Mouse (Mus musculus): ENCODE results near the gene Parp4. TPM values are rescaled to one million over a fixed set of nuclear protein-coding genes. Genes with fewer than 3 reads are reported as not detected.

Parp4 gene
- polyA plus RNA-seq, 2 experiments, result 1.7 to 1.8 TPM

- Histone ChIP-seq H3K9me3 (ENCODE audit: control insufficient read depth, low read length) (no peaks in the 10 kb centered on the region), H3K27me3 (ENCODE audit: control insufficient read depth, insufficient read depth, low read length) (no peaks in the 10 kb centered on the region), H3K4me2 (ENCODE audit: low read depth) (no peak overlapping the region), H3K4me3 (ENCODE audit: insufficient read depth in 1 of 2, low read depth in 2 of 2, low read length in 2 of 2) (no peak overlapping the region), H3K9ac (replicated peaks) (no peak overlapping the region), H3K4me1 (replicated peaks; ENCODE audit: control insufficient read depth in 2 of 2, insufficient read depth in 2 of 2, low read length in 1 of 2) (no peaks in the 10 kb centered on the region; a peak in 1 of 4 replicates), H3K27ac (no peak overlapping the region), H3K36me3 (replicated peaks; ENCODE audit: control insufficient read depth, insufficient read depth, low read depth) (peaks cover 65% of the 10 kb centered on the region)
- TF ChIP-seq EP300 (IDR thresholded peaks at IDR 0.05; ENCODE audit: low read depth), result no peak
- TF ChIP-seq CTCF (IDR thresholded peaks at IDR 0.05; ENCODE audit: low read depth), result no peak
- 81% methylated on average over 5 of the region's 5 CpGs for WGBS (ENCODE audit: insufficient replicate concordance)
- no peak for DNase-seq (ENCODE audit: low read depth in 3 of 3, low spot score in 3 of 3)
- no peak for ATAC-seq (ENCODE audit: insufficient read depth)
Measured at GRCm38 (mm10) chr14:56697836-56698235, 122.4 kb downstream of the Parp4 start.

- DNase-seq (ENCODE audit: low read depth in 3 of 3, low spot score in 3 of 3) (peak; percentile 29 to 52 (median 34)), ATAC-seq (ENCODE audit: insufficient read depth) (peak; percentile 79)
- no peaks in the 10 kb centered on the region for H3K9me3 ChIP-seq (ENCODE audit: control insufficient read depth, low read length)
- H3K4me2 ChIP-seq (ENCODE audit: low read depth), result no peak overlapping the region
- H3K36me3 ChIP-seq (replicated peaks; ENCODE audit: control insufficient read depth, insufficient read depth, low read depth), result peaks cover 25% of the 10 kb centered on the region
- WGBS (ENCODE audit: insufficient replicate concordance), result 25% methylated on average over 4 of the region's 4 CpGs
- peaks cover 0 to 12% of the 10 kb centered on the region in 2 experiments; a peak in 2 of 4 replicates for H3K4me1 ChIP-seq (replicated peaks; ENCODE audit: control insufficient read depth in 2 of 2, insufficient read depth in 2 of 2, low read length in 1 of 2)
- no peak overlapping the region for H3K4me3 ChIP-seq (ENCODE audit: insufficient read depth in 1 of 2, low read depth in 2 of 2, low read length in 2 of 2)
- no peaks in the 10 kb centered on the region for H3K27me3 ChIP-seq (ENCODE audit: control insufficient read depth, insufficient read depth, low read length)
- no peak overlapping the region for H3K27ac ChIP-seq
- H3K9ac ChIP-seq (replicated peaks), result no peak overlapping the region
- TF ChIP-seq CTCF (IDR thresholded peaks at IDR 0.05; ENCODE audit: low read depth), result no peak
- peak; percentile 30; the same call in 1 of the 2 replicates for TF ChIP-seq EP300 (IDR thresholded peaks at IDR 0.05; ENCODE audit: low read depth)
Measured at GRCm38 (mm10) chr14:56702644-56703043, 127.2 kb downstream of the Parp4 start.

DNA sequence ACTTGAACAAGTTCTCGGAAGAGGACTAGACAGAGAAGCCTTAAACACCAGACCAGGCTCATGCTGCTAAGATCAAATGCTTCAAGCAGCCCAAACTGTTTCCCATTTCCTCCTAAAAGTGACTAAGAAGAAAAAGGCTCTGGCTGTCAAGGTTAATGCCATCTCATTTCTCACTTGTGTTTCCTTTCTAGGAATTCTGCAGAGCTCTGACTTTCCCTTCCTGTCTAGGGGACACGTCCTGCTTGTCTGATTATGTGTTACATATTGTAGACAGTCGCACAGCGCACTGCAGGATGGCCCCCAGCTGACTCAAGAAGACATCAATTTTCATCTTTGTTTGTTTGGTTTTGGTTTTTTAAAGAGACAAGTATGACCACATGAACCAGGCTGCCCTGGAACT, 130.3 kb downstream of the Parp4 start:
- Histone ChIP-seq H3K4me2 (ENCODE audit: low read depth) (no peak overlapping the region), H3K36me3 (replicated peaks; ENCODE audit: control insufficient read depth, insufficient read depth, low read depth) (peaks cover 5% of the 10 kb centered on the region), H3K9ac (replicated peaks) (no peak overlapping the region), H3K27ac (no peak overlapping the region), H3K4me1 (replicated peaks; ENCODE audit: control insufficient read depth in 2 of 2, insufficient read depth in 2 of 2, low read length in 1 of 2) (peaks cover 0 to 12% of the 10 kb centered on the region in 2 experiments; a peak in 2 of 4 replicates), H3K4me3 (ENCODE audit: insufficient read depth in 1 of 2, low read depth in 2 of 2, low read length in 2 of 2) (no peak overlapping the region), H3K27me3 (ENCODE audit: control insufficient read depth, insufficient read depth, low read length) (no peaks in the 10 kb centered on the region), H3K9me3 (ENCODE audit: control insufficient read depth, low read length) (no peaks in the 10 kb centered on the region)
- 71% methylated on average over 4 of the region's 4 CpGs for WGBS (ENCODE audit: insufficient replicate concordance)
- no peak for DNase-seq (ENCODE audit: low read depth in 3 of 3, low spot score in 3 of 3)
- ATAC-seq (ENCODE audit: insufficient read depth), result no peak
- TF ChIP-seq EP300 (IDR thresholded peaks at IDR 0.05; ENCODE audit: low read depth), result no peak
- no peak for TF ChIP-seq CTCF (IDR thresholded peaks at IDR 0.05; ENCODE audit: low read depth)

Other genes with a start within 250 kb of the Parp4 start
- not detected in 2 replicates for gene Atp12a, start 210.6 kb upstream of the Parp4 start, polyA plus RNA-seq (2012; rRNA removed)
- gene Atp12a, start 210.6 kb upstream of the Parp4 start, polyA plus RNA-seq (2014; fragmentation: Nextera tagmentation; extraction: Ambion mirVana), result not detected in 2 replicates
- gene Rnf17, start 173.0 kb upstream of the Parp4 start, polyA plus RNA-seq (2012; rRNA removed), result 0.52 and 0.97 TPM in 2 replicates
- 0.81 and 1.1 TPM in 2 replicates for gene Rnf17, start 173.0 kb upstream of the Parp4 start, polyA plus RNA-seq (2014; fragmentation: Nextera tagmentation; extraction: Ambion mirVana)
- gene Cenpj, start 194 bp upstream of the Parp4 start, polyA plus RNA-seq (2012; rRNA removed), result 1.9 and 4.2 TPM in 2 replicates
- gene Cenpj, start 194 bp upstream of the Parp4 start, polyA plus RNA-seq (2014; fragmentation: Nextera tagmentation; extraction: Ambion mirVana), result 3.9 and 4.0 TPM in 2 replicates
- 7.2 and 8.9 TPM in 2 replicates for gene Mphosph8, start 92.6 kb downstream of the Parp4 start, polyA plus RNA-seq (2012; rRNA removed)
- 9.1 and 10.1 TPM in 2 replicates for gene Mphosph8, start 92.6 kb downstream of the Parp4 start, polyA plus RNA-seq (2014; fragmentation: Nextera tagmentation; extraction: Ambion mirVana)
- 6.8 and 12.1 TPM in 2 replicates for gene Pspc1, start 202.7 kb downstream of the Parp4 start, polyA plus RNA-seq (2012; rRNA removed)
- 11.0 and 12.0 TPM in 2 replicates for gene Pspc1, start 202.7 kb downstream of the Parp4 start, polyA plus RNA-seq (2014; fragmentation: Nextera tagmentation; extraction: Ambion mirVana)
- 2.9 and 5.6 TPM in 2 replicates for gene Zmym5, start 236.1 kb downstream of the Parp4 start, polyA plus RNA-seq (2012; rRNA removed)
- gene Zmym5, start 236.1 kb downstream of the Parp4 start, polyA plus RNA-seq (2014; fragmentation: Nextera tagmentation; extraction: Ambion mirVana), result 5.2 and 6.0 TPM in 2 replicates